8 mouse cellular contexts compared by ENCODE assay signal in genomic region chr4:86856304-86857112, GRCm38 (mm10). TPM values are rescaled to one million over a fixed set of nuclear protein-coding genes. Genes with fewer than 3 reads are reported as not detected.
DNase-seq lines count a peak whose midpoint lies in the region; ATAC-seq and TF ChIP-seq lines count a peak whose summit lies in the region.

No protein-coding gene starts in this region.

- intact Hi-C loops in left cerebral cortex, adult 2 months (cut with DNase I): loop anchor here (5.0 kb wide), 2 partner anchors 244 to 506 kb away; partner anchors contain the start of gene Haus6
- intact Hi-C loops in left cerebral cortex, postnatal 25 days (cut with DNase I): no loop called here

- peak overlapping the region; percentile 98 for H3K9ac ChIP-seq in embryonic facial prominence, embryonic 15.5 days

- no peak for TF ChIP-seq CTCF in left cerebral cortex, adult 2 months (IDR thresholded peaks at IDR 0.05)
- no peak for TF ChIP-seq CTCF in G1E (IDR thresholded peaks at IDR 0.05; ENCODE audit: low read depth, low read length)
- TF ChIP-seq CTCF in olfactory bulb, adult 2 months (IDR thresholded peaks at IDR 0.05; ENCODE audit: insufficient read depth, low read depth, low read length): no peak

- DNase-seq in left cerebral cortex, adult 2 months (ENCODE audit: extremely low spot score in 1 of 2, low spot score in 2 of 2): no peak
- no peak for DNase-seq in left cerebral cortex, postnatal 25 days (ENCODE audit: low spot score in 2 of 2)
- DNase-seq in G1E (ENCODE audit: low spot score): no peak
- no peak for DNase-seq in limb, embryonic 10.5 days (ENCODE audit: low spot score)
- DNase-seq in cerebellum, postnatal 4 days (ENCODE audit: low spot score in 2 of 2): no peak
- DNase-seq in urinary bladder, postnatal 25 days (ENCODE audit: low spot score): no peak

- peak overlapping the region; percentile 92 for H3K4me3 ChIP-seq in left cerebral cortex, adult 2 months
- peak overlapping the region; percentile 93 for H3K4me3 ChIP-seq in G1E (ENCODE audit: low read depth, low read length)
- peak overlapping the region; percentile 91 for H3K4me3 ChIP-seq in embryonic facial prominence, embryonic 15.5 days (replicated peaks)
- peak overlapping the region; percentile 99 for H3K4me3 ChIP-seq in limb, embryonic 10.5 days
- H3K4me3 ChIP-seq in olfactory bulb, adult 2 months (ENCODE audit: insufficient read depth, low read depth, low read length): peak overlapping the region; percentile 88

- peaks cover 29% of the 10 kb centered on the region for H3K4me1 ChIP-seq in G1E (ENCODE audit: insufficient read depth, low read depth, low read length)
- H3K4me1 ChIP-seq in embryonic facial prominence, embryonic 15.5 days: 0 out of 2 replicates have a peak, but pooled peaks cover 4% of the 10 kb centered on the region
- H3K4me1 ChIP-seq in limb, embryonic 10.5 days: peaks cover 9% of the 10 kb centered on the region
- peaks cover 3% of the 10 kb centered on the region; the same call in 1 of the 2 replicates for H3K4me1 ChIP-seq in olfactory bulb, adult 2 months (ENCODE audit: control insufficient read depth, insufficient read depth, low read length)

- peak overlapping the region; percentile 95 for H3K27ac ChIP-seq in left cerebral cortex, adult 2 months
- H3K27ac ChIP-seq in embryonic facial prominence, embryonic 15.5 days (replicated peaks): peak overlapping the region; percentile 98
- peak overlapping the region; percentile 100 for H3K27ac ChIP-seq in limb, embryonic 10.5 days
- peak overlapping the region; percentile 91 for H3K27ac ChIP-seq in olfactory bulb, adult 2 months (ENCODE audit: insufficient read depth, low read depth, low read length)

- no peak for ATAC-seq in G1E (ENCODE audit: extremely low read depth, insufficient number of reproducible peaks, low FRiP score, poor library complexity, severe bottlenecking)
- 0 out of 2 replicates have a peak, but pooled peaks have one; percentile 1 for ATAC-seq in embryonic facial prominence, embryonic 15.5 days (ENCODE audit: insufficient number of reproducible peaks, low FRiP score, low TSS enrichment, low read depth)

- no peaks in the 10 kb centered on the region for H3K27me3 ChIP-seq in G1E (ENCODE audit: insufficient read depth, low read length)
- H3K27me3 ChIP-seq in embryonic facial prominence, embryonic 15.5 days: no peaks in the 10 kb centered on the region
- no peaks in the 10 kb centered on the region for H3K27me3 ChIP-seq in limb, embryonic 10.5 days (ENCODE audit: low read depth, poor library complexity, severe bottlenecking)

- WGBS in embryonic facial prominence, embryonic 15.5 days: 2% methylated on average over 50 of the region's 50 CpGs
- 2% methylated on average over 50 of the region's 50 CpGs for WGBS in limb, embryonic 10.5 days
- WGBS in olfactory bulb, adult 2 months: under 1% methylated on average over 50 of the region's 50 CpGs

- TF ChIP-seq POLR2A in olfactory bulb, adult 2 months (IDR thresholded peaks at IDR 0.05; ENCODE audit: insufficient read depth, low read depth, low read length): no peak

- no peaks in the 10 kb centered on the region for H3K9me3 ChIP-seq in G1E (replicated peaks)
- no peaks in the 10 kb centered on the region for H3K9me3 ChIP-seq in embryonic facial prominence, embryonic 15.5 days (replicated peaks)
- no peaks in the 10 kb centered on the region for H3K9me3 ChIP-seq in limb, embryonic 10.5 days (replicated peaks)

- H3K36me3 ChIP-seq in G1E (replicated peaks): peaks cover 53% of the 10 kb centered on the region
- peaks cover 30% of the 10 kb centered on the region for H3K36me3 ChIP-seq in embryonic facial prominence, embryonic 15.5 days
- peaks cover 46% of the 10 kb centered on the region for H3K36me3 ChIP-seq in limb, embryonic 10.5 days

- H3K4me2 ChIP-seq in embryonic facial prominence, embryonic 15.5 days (replicated peaks): peak overlapping the region; percentile 78

RNA-seq across cellular contexts. Expression of gene Rps6, which starts 0.7 kb away (rescaled TPM):
- total RNA-seq in left cerebral cortex, adult 2 months (2021): 100 to 1,000 TPM; 381 to 396 TPM
- 100 to 1,000 TPM; 352 to 391 TPM for total RNA-seq in left cerebral cortex, postnatal 25 days (2021)
- total RNA-seq in G1E (2014; fragmentation: Nextera tagmentation) (3,999 and 4,209 TPM in 2 replicates), G1E (2017) (1,434 and 1,493 TPM in 2 replicates)
- 562 and 607 TPM in 2 replicates for polyA plus RNA-seq in G1E (2012)
- polyA plus RNA-seq in embryonic facial prominence, embryonic 15.5 days (2015; fragmentation: Nextera tagmentation; extraction: Ambion mirVana): 702 and 729 TPM in 2 replicates
- polyA plus RNA-seq in limb, embryonic 10.5 days (2016; fragmentation: Nextera tagmentation; extraction: Ambion mirVana): 718 and 830 TPM in 2 replicates
- 449 TPM in 1 of 2 replicates, not detected in the other for polyA plus RNA-seq in olfactory bulb, adult 2 months (2012; ENCODE audit: insufficient read depth, insufficient read length, low replicate concordance, missing spikeins)

RNA-seq across cellular contexts. Expression of gene Acer2, which starts 17.7 kb away (rescaled TPM):
- total RNA-seq in left cerebral cortex, adult 2 months (2021): 1 to 10 TPM; 6.7 to 8.1 TPM
- 1 to 10 TPM; 4.3 to 6.8 TPM for total RNA-seq in left cerebral cortex, postnatal 25 days (2021)
- not detected in 2 replicates for total RNA-seq in G1E (2014; fragmentation: Nextera tagmentation)
- 0.22 TPM in 1 of 2 replicates, not detected in the other for total RNA-seq in G1E (2017)
- polyA plus RNA-seq in G1E (2012): not detected in 2 replicates
- 16.0 and 16.3 TPM in 2 replicates for polyA plus RNA-seq in embryonic facial prominence, embryonic 15.5 days (2015; fragmentation: Nextera tagmentation; extraction: Ambion mirVana)
- 13.1 and 17.1 TPM in 2 replicates for polyA plus RNA-seq in limb, embryonic 10.5 days (2016; fragmentation: Nextera tagmentation; extraction: Ambion mirVana)
- not detected in 2 replicates for polyA plus RNA-seq in olfactory bulb, adult 2 months (2012; ENCODE audit: insufficient read depth, insufficient read length, low replicate concordance, missing spikeins)

Comparison
In these comparisons a context has a peak if more than half of its experiments do, and no peak if none do; other contexts are left out.
1. RNA of gene Acer2, which starts 17.7 kb away (polyA plus RNA-seq): 13.1 to 17.1 TPM in limb, embryonic 10.5 days and 16.0 to 16.3 TPM in embryonic facial prominence, embryonic 15.5 days; not detected in G1E and not detected in olfactory bulb, adult 2 months; every median in the first group is over 10 times any median in the second.
2. Peak in every context shown above with its lines, with median percentiles within 50 percentile points of each other: H3K27ac ChIP-seq and H3K4me3 ChIP-seq.